Mouse (Mus musculus) erythroid progenitor cell, adult 5-6 weeks (primary cell): Measurements from ENCODE around the gene Tpm1. TPM values are rescaled to one million over a fixed set of nuclear protein-coding genes. Genes with fewer than 3 reads are reported as not detected.

Experiments
- ATAC-seq: replicated peaks from 2 replicates; pipeline ENCODE4 v1.8.0; 2016; ENCODE audit warnings: moderate number of reproducible peaks, mild to moderate bottlenecking, moderate TSS enrichment, inconsistent platforms; ENCODE audit not compliant: poor library complexity, low FRiP score, severe bottlenecking
- total RNA-seq, 2 experiments: library from RNA; stranded (forward) in 1 of 2; stranded (reverse) in 1 of 2; fragments of 150-400 nt in 1 of 2; fragments of 186-747, 209-891 nt in 1 of 2; gene quantifications; 2 replicates each; pipeline versions ENCODE4 v1.2.3 to v1.2.4; 2015 to 2017; ENCODE audit warnings: low replicate concordance in 2 of 2

The Tpm1 gene
- total RNA-seq, 2 experiments from 2014 or later: 53.7 to 68.7 TPM

- no peak for ATAC-seq
Observed at GRCm38 (mm10) chr9:67032611-67033010, 16.6 kb downstream of the Tpm1 start.

GRCm38 (mm10) chr9:67029518-67029917, 19.7 kb downstream of the Tpm1 start:
- ATAC-seq: no peak

GRCm38 (mm10) chr9:67028929-67029328, 20.3 kb downstream of the Tpm1 start:
- no peak for ATAC-seq

GRCm38 (mm10) chr9:67028133-67028724, 21.0 kb downstream of the Tpm1 start:
- ATAC-seq: no peak

- ATAC-seq: no peak
Observed at GRCm38 (mm10) chr9:67026890-67027289, 22.3 kb downstream of the Tpm1 start.

GRCm38 (mm10) chr9:67026061-67026460, 23.1 kb downstream of the Tpm1 start:
- ATAC-seq: no peak

GRCm38 (mm10) chr9:67024889-67025692, 24.1 kb downstream of the Tpm1 start:
- peak; percentile 94 for ATAC-seq

GRCm38 (mm10) chr9:67023371-67023770, 25.8 kb downstream of the Tpm1 start:
- no peak for ATAC-seq

- peak; percentile 61 for ATAC-seq
Observed at GRCm38 (mm10) chr9:67020063-67020462, 29.1 kb downstream of the Tpm1 start.

- ATAC-seq: peak; percentile 50; the same call in 1 of the 2 replicates
Observed at GRCm38 (mm10) chr9:67013501-67013900, 35.7 kb downstream of the Tpm1 start.

GRCm38 (mm10) chr9:67012470-67012869, 36.7 kb downstream of the Tpm1 start:
- ATAC-seq: no peak

GRCm38 (mm10) chr9:67011483-67011882, 37.7 kb downstream of the Tpm1 start:
- no peak for ATAC-seq

- ATAC-seq: no peak
Observed at GRCm38 (mm10) chr9:67008781-67009180, 40.4 kb downstream of the Tpm1 start.

GRCm38 (mm10) chr9:67006376-67006775, 42.8 kb downstream of the Tpm1 start:
- no peak for ATAC-seq

GRCm38 (mm10) chr9:67005161-67005742, 44.0 kb downstream of the Tpm1 start:
- peak; percentile 75 for ATAC-seq

GRCm38 (mm10) chr9:67003656-67004055, 45.5 kb downstream of the Tpm1 start:
- ATAC-seq: no peak

GRCm38 (mm10) chr9:67003156-67003555, 46.0 kb downstream of the Tpm1 start:
- no peak for ATAC-seq

GRCm38 (mm10) chr9:67001506-67001905, 47.7 kb downstream of the Tpm1 start:
- ATAC-seq: no peak

- ATAC-seq: peak; percentile 93
Observed at GRCm38 (mm10) chr9:67001050-67001449, 48.2 kb downstream of the Tpm1 start.

GRCm38 (mm10) chr9:66999698-67000097, 49.5 kb downstream of the Tpm1 start:
- no peak for ATAC-seq
